Mouse (Mus musculus) neural tube, embryonic 13.5 days (tissue): ENCODE measurements around the gene Gorasp1. TPM values are rescaled to one million over a fixed set of nuclear protein-coding genes. Genes with fewer than 3 reads are reported as not detected.

ENCODE experiments used
- ATAC-seq: fragments of 200-750 bp; cut with Nextera tagmentation; 2 replicates; pipeline ENCODE4 v1.8.0; 2017; ENCODE audit warnings: low read depth, mild to moderate bottlenecking, moderate TSS enrichment, moderate library complexity
- H3K27ac ChIP-seq: fragments of 300-500 bp; sonication (generic); replicated peaks from 2 replicates; pipeline ENCODE4 v1.5.1; 2015; ENCODE audit warnings: moderate library complexity, mild to moderate bottlenecking, inconsistent platforms
- H3K27me3 ChIP-seq: fragments of 300-500 bp; sonication (generic); 2 replicates; pipeline ENCODE4 v1.6.1; 2015; ENCODE audit warnings: mild to moderate bottlenecking, inconsistent platforms
- H3K36me3 ChIP-seq: fragments of 300-500 bp; sonication (generic); 2 replicates; pipeline ENCODE4 v1.6.1; 2015; ENCODE audit warnings: mild to moderate bottlenecking, inconsistent platforms
- H3K4me1 ChIP-seq: fragments of 300-500 bp; sonication (generic); replicated peaks from 2 replicates; pipeline ENCODE4 v1.6.1; 2015; ENCODE audit warnings: inconsistent platforms
- H3K4me2 ChIP-seq: fragments of 300-500 bp; sonication (generic); 2 replicates; pipeline ENCODE4 v1.6.1; 2015; ENCODE audit warnings: inconsistent platforms, mild to moderate bottlenecking, moderate library complexity
- H3K4me3 ChIP-seq: fragments of 300-500 bp; sonication (generic); 2 replicates; pipeline ENCODE4 v1.5.1; 2015; ENCODE audit warnings: mild to moderate bottlenecking, inconsistent platforms
- H3K9ac ChIP-seq: fragments of 300-500 bp; sonication (generic); 2 replicates; pipeline ENCODE4 v1.6.1; 2015; ENCODE audit warnings: moderate library complexity, mild to moderate bottlenecking, inconsistent platforms
- H3K9me3 ChIP-seq: fragments of 300-500 bp; sonication (generic); 2 replicates; pipeline ENCODE4 v1.6.1; 2016; ENCODE audit warnings: inconsistent platforms
- WGBS: fragments of 180-500 bp; shearing (Covaris S2); methylation state at CpG from one replicate; pipeline ENCODE4 v1.1.7; 2015; 5-methylcytosine and 5-hydroxymethylcytosine counted together
- polyA plus RNA-seq: library from polyadenylated mRNA; unstranded; fragments of >200 nt; fragmentation: Nextera tagmentation; extraction: Ambion mirVana; gene quantifications from 2 replicates; pipeline ENCODE4 v1.2.1, GENCODE M21; 2015

The Gorasp1 gene
- polyA plus RNA-seq, 1 experiment from 2014 or later, result 22.9 TPM

DNA sequence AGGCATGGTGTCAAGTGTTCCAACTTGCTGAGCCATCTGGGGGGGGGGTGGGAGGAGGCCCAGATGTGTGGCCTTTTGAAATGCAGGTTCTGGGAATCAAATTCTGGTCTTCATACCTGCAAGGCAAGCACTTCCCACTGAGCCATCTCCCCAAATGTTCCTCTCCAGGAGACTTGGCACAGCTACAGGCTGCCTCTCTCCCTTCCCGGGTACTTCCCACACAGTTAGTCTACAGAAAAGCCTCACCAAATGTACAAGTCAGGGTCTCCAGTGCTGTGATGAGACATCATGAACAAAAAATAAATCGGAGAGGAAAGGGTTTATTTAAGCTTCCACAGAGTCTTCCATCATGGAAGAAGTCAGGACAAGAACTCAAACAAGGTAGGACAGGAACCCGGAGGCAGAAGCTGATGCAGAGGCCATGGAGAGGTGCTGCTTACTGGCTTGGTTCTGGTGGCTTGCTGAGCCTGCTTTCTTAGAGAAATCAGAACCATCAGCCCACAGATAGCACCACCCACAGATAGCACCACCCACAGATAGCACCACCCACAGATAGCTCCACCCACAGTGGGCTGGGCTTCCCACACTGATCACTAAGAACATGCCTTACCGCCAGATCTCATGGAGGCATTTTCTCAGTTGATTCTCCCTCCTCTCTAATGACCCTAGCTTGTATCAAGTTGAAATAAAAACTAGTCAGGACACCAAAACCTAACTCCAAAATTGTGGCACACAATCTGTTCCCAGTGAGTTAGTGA lies 50.0 kb downstream of the Gorasp1 start:
- no peak overlapping the region for H3K4me2 ChIP-seq
- no peaks in the 10 kb centered on the region for H3K9me3 ChIP-seq
- peaks cover 18% of the 10 kb centered on the region for H3K27me3 ChIP-seq
- no peak overlapping the region for H3K4me3 ChIP-seq
- no peak overlapping the region for H3K27ac ChIP-seq
- 69% methylated on average over 4 of the region's 4 CpGs for WGBS
- H3K36me3 ChIP-seq, result no peaks in the 10 kb centered on the region
- peaks cover 16% of the 10 kb centered on the region for H3K4me1 ChIP-seq
- ATAC-seq, result no peak
- H3K9ac ChIP-seq, result no peak overlapping the region

Other genes starting within 250 kb of the Gorasp1 start
- 8.6 and 12.3 TPM in 2 replicates for gene Scn10a, start 218.2 kb downstream of the Gorasp1 start, polyA plus RNA-seq
- gene Scn11a, start 112.1 kb downstream of the Gorasp1 start, polyA plus RNA-seq, result 0.22 and 0.35 TPM in 2 replicates
- gene Wdr48, start 42.7 kb downstream of the Gorasp1 start, polyA plus RNA-seq, result 56.6 and 63.6 TPM in 2 replicates
- 0.36 and 0.39 TPM in 2 replicates for gene Ttc21a, start within 50 bp of the Gorasp1 start, polyA plus RNA-seq
- gene Csrnp1, start 47.1 kb upstream of the Gorasp1 start, polyA plus RNA-seq, result 1.0 and 1.8 TPM in 2 replicates
- gene Xirp1, start 86.0 kb upstream of the Gorasp1 start, polyA plus RNA-seq, result 0.06 and 0.17 TPM in 2 replicates
- gene Cx3cr1, start 132.3 kb upstream of the Gorasp1 start, polyA plus RNA-seq, result 11.4 and 11.9 TPM in 2 replicates
- not detected in 2 replicates for gene Ccr8, start 154.5 kb upstream of the Gorasp1 start, polyA plus RNA-seq
- gene Slc25a38, start 172.8 kb upstream of the Gorasp1 start, polyA plus RNA-seq, result 37.5 and 38.9 TPM in 2 replicates
- 806 and 866 TPM in 2 replicates for gene Rpsa, start 190.1 kb upstream of the Gorasp1 start, polyA plus RNA-seq
- 0.10 and 0.11 TPM in 2 replicates for gene Mobp, start 212.1 kb upstream of the Gorasp1 start, polyA plus RNA-seq